Mouse (Mus musculus): ENCODE results near the gene Pkp1. TPM values are rescaled to one million over a fixed set of nuclear protein-coding genes. Genes with fewer than 3 reads are reported as not detected.

Gene Pkp1
- polyA plus RNA-seq, 1 experiment, result 0.04 TPM

- TF ChIP-seq FLI1 (IDR thresholded peaks at IDR 0.05; ENCODE audit: low read length) (no peak), GATA1 (IDR thresholded peaks at IDR 0.05; ENCODE audit: borderline replicate concordance, low read length) (no peak)
- no peaks in the 10 kb centered on the region for H3K9me3 ChIP-seq
- no peak overlapping the region for H3K4me3 ChIP-seq (replicated peaks)
- peaks cover 33% of the 10 kb centered on the region for H3K4me1 ChIP-seq
- no peaks in the 10 kb centered on the region for H3K36me3 ChIP-seq (replicated peaks; ENCODE audit: low read length)
- H3K27me3 ChIP-seq (replicated peaks), result peaks cover 68% of the 10 kb centered on the region
Measured at GRCm38 (mm10) chr1:135942116-135942515, 23.1 kb upstream of the Pkp1 start.

- peaks cover 67% of the 10 kb centered on the region for H3K27me3 ChIP-seq (replicated peaks)
- H3K4me1 ChIP-seq, result peaks cover 36% of the 10 kb centered on the region
- no peaks in the 10 kb centered on the region for H3K36me3 ChIP-seq (replicated peaks; ENCODE audit: low read length)
- TF ChIP-seq GATA1 (IDR thresholded peaks at IDR 0.05; ENCODE audit: borderline replicate concordance, low read length) (no peak), FLI1 (IDR thresholded peaks at IDR 0.05; ENCODE audit: low read length) (no peak)
- H3K4me3 ChIP-seq (replicated peaks), result no peak overlapping the region
- no peaks in the 10 kb centered on the region for H3K9me3 ChIP-seq
Measured at GRCm38 (mm10) chr1:135941259-135942006, 22.4 kb upstream of the Pkp1 start.

GRCm38 (mm10) chr1:135936091-135936490 is 17.1 kb upstream of the Pkp1 start:
- Histone ChIP-seq H3K4me3 (replicated peaks) (no peak overlapping the region), H3K36me3 (replicated peaks; ENCODE audit: low read length) (no peaks in the 10 kb centered on the region), H3K27me3 (replicated peaks) (peaks cover 62% of the 10 kb centered on the region), H3K4me1 (peaks cover 16% of the 10 kb centered on the region), H3K9me3 (peaks cover 7% of the 10 kb centered on the region)
- TF ChIP-seq GATA1 (IDR thresholded peaks at IDR 0.05; ENCODE audit: borderline replicate concordance, low read length) (no peak), FLI1 (IDR thresholded peaks at IDR 0.05; ENCODE audit: low read length) (no peak)

GRCm38 (mm10) chr1:135933704-135934293 is 14.8 kb upstream of the Pkp1 start:
- no peaks in the 10 kb centered on the region for H3K36me3 ChIP-seq (replicated peaks; ENCODE audit: low read length)
- H3K4me1 ChIP-seq, result peaks cover 14% of the 10 kb centered on the region
- peaks cover 7% of the 10 kb centered on the region for H3K9me3 ChIP-seq
- no peak overlapping the region for H3K4me3 ChIP-seq (replicated peaks)
- H3K27me3 ChIP-seq (replicated peaks), result peaks cover 75% of the 10 kb centered on the region
- no peak for TF ChIP-seq GATA1 (IDR thresholded peaks at IDR 0.05; ENCODE audit: borderline replicate concordance, low read length)
- no peak for TF ChIP-seq FLI1 (IDR thresholded peaks at IDR 0.05; ENCODE audit: low read length)

GRCm38 (mm10) chr1:135929876-135930275 is 10.9 kb upstream of the Pkp1 start:
- Histone ChIP-seq H3K36me3 (replicated peaks; ENCODE audit: low read length) (no peaks in the 10 kb centered on the region), H3K4me3 (replicated peaks) (no peak overlapping the region), H3K9me3 (peaks cover 7% of the 10 kb centered on the region), H3K27me3 (replicated peaks) (peaks cover 85% of the 10 kb centered on the region), H3K4me1 (no peaks in the 10 kb centered on the region)
- TF ChIP-seq FLI1 (IDR thresholded peaks at IDR 0.05; ENCODE audit: low read length) (no peak), GATA1 (IDR thresholded peaks at IDR 0.05; ENCODE audit: borderline replicate concordance, low read length) (no peak)

- Histone ChIP-seq H3K27me3 (replicated peaks) (peaks cover 88% of the 10 kb centered on the region), H3K9me3 (no peaks in the 10 kb centered on the region), H3K4me1 (no peaks in the 10 kb centered on the region), H3K36me3 (replicated peaks; ENCODE audit: low read length) (no peaks in the 10 kb centered on the region), H3K4me3 (replicated peaks) (no peak overlapping the region)
- no peak for TF ChIP-seq GATA1 (IDR thresholded peaks at IDR 0.05; ENCODE audit: borderline replicate concordance, low read length)
- TF ChIP-seq FLI1 (IDR thresholded peaks at IDR 0.05; ENCODE audit: low read length), result no peak
Measured at GRCm38 (mm10) chr1:135925848-135926247, 6.8 kb upstream of the Pkp1 start.

- no peak overlapping the region for H3K4me3 ChIP-seq (replicated peaks)
- H3K4me1 ChIP-seq, result no peaks in the 10 kb centered on the region
- no peaks in the 10 kb centered on the region for H3K36me3 ChIP-seq (replicated peaks; ENCODE audit: low read length)
- TF ChIP-seq FLI1 (IDR thresholded peaks at IDR 0.05; ENCODE audit: low read length) (no peak), GATA1 (IDR thresholded peaks at IDR 0.05; ENCODE audit: borderline replicate concordance, low read length) (no peak)
- no peaks in the 10 kb centered on the region for H3K9me3 ChIP-seq
- H3K27me3 ChIP-seq (replicated peaks), result peaks cover 89% of the 10 kb centered on the region
Measured at GRCm38 (mm10) chr1:135924377-135924994, 5.5 kb upstream of the Pkp1 start.

- Histone ChIP-seq H3K4me1 (peaks cover 6% of the 10 kb centered on the region; the same call in 1 of the 2 replicates), H3K27me3 (replicated peaks) (peaks cover 93% of the 10 kb centered on the region), H3K4me3 (replicated peaks) (no peak overlapping the region), H3K9me3 (no peaks in the 10 kb centered on the region), H3K36me3 (replicated peaks; ENCODE audit: low read length) (no peaks in the 10 kb centered on the region)
- TF ChIP-seq FLI1 (IDR thresholded peaks at IDR 0.05; ENCODE audit: low read length) (no peak), GATA1 (IDR thresholded peaks at IDR 0.05; ENCODE audit: borderline replicate concordance, low read length) (no peak)
Measured at GRCm38 (mm10) chr1:135923229-135923628, 4.2 kb upstream of the Pkp1 start.

- H3K36me3 ChIP-seq (replicated peaks; ENCODE audit: low read length), result no peaks in the 10 kb centered on the region
- TF ChIP-seq FLI1 (IDR thresholded peaks at IDR 0.05; ENCODE audit: low read length), result no peak
- no peak for TF ChIP-seq GATA1 (IDR thresholded peaks at IDR 0.05; ENCODE audit: borderline replicate concordance, low read length)
- H3K4me3 ChIP-seq (replicated peaks), result no peak overlapping the region
- H3K27me3 ChIP-seq (replicated peaks), result peaks cover 90% of the 10 kb centered on the region
- no peaks in the 10 kb centered on the region for H3K9me3 ChIP-seq
- peaks cover 11% of the 10 kb centered on the region; the same call in 1 of the 2 replicates for H3K4me1 ChIP-seq
Measured at GRCm38 (mm10) chr1:135917206-135917605, 1.8 kb downstream of the Pkp1 start.
